Mouse (Mus musculus) stomach, embryonic 14.5 days (tissue): Measurements from ENCODE around the gene Rad23b. TPM values are rescaled to one million over a fixed set of nuclear protein-coding genes. Genes with fewer than 3 reads are reported as not detected.

Source experiments
- polyA plus RNA-seq: library from polyadenylated mRNA; unstranded; fragments of >200 nt; fragmentation: Nextera tagmentation; extraction: Ambion mirVana; gene quantifications from 2 replicates; pipeline ENCODE4 v1.2.1, GENCODE M21; 2014

Gene Rad23b
- polyA plus RNA-seq, 1 experiment from 2014 or later, result 74.6 TPM

Other genes starting within 250 kb of the Rad23b start
- 21.0 and 23.3 TPM in 2 replicates for gene Klf4, start 182.4 kb downstream of the Rad23b start, polyA plus RNA-seq